Mouse (Mus musculus) heart, postnatal 0 days (tissue): ENCODE results near the gene Uvrag.

Source experiments
- CTCF ChIP-seq: IDR thresholded peaks from 2 replicates; pipeline ENCODE4 v1.5.1; 2016; ENCODE audit warnings: antibody characterized with exemption, control low read depth, low read depth
- EP300 ChIP-seq: IDR thresholded peaks from 2 replicates; pipeline ENCODE4 v1.6.1; 2016; ENCODE audit warnings: antibody characterized with exemption, low read depth

- TF ChIP-seq EP300 (no peak), CTCF (no peak)
These were observed 156.6 kb downstream of the Uvrag start for GRCm38 (mm10) chr7:98984319-98984718.
